Mouse (Mus musculus) small intestine, adult 2 months (tissue): ENCODE measurements around the gene Pde4d.

Source experiments
- CTCF ChIP-seq: fragments of 200-500 bp; IDR thresholded peaks from 2 replicates; pipeline ENCODE4 v1.5.1; 2012; ENCODE audit warnings: low read depth, mild to moderate bottlenecking, control low read depth, inconsistent platforms, low read length, moderate library complexity, mixed read lengths; ENCODE audit not compliant: insufficient replicate concordance, insufficient read length; ENCODE audit errors: extremely low read depth
- POLR2A ChIP-seq: fragments of 200-500 bp; IDR thresholded peaks from 2 replicates; pipeline ENCODE4 v1.6.1; 2012; ENCODE audit warnings: low read depth, mild to moderate bottlenecking, control low read depth, inconsistent platforms, low read length, moderate library complexity

- TF ChIP-seq CTCF (no peak), POLR2A (no peak)
Measured at GRCm38 (mm10) chr13:109230335-109230987, 780.7 kb downstream of the Pde4d start.
